Mouse (Mus musculus) frontal cortex, postnatal 36 days (tissue): ENCODE results near the gene Shc3.

ENCODE experiments used
- DNase-seq, 2 experiments: peaks; one replicate each; pipeline ENCODE4 v3.0.0; 2022; ENCODE audit warnings: low spot score in 2 of 2

Shc3 gene

GRCm38 (mm10) chr13:51418268-51418941, 150.8 kb downstream of the Shc3 start:
- DNase-seq, result peak; percentile 97 to 98

DNA sequence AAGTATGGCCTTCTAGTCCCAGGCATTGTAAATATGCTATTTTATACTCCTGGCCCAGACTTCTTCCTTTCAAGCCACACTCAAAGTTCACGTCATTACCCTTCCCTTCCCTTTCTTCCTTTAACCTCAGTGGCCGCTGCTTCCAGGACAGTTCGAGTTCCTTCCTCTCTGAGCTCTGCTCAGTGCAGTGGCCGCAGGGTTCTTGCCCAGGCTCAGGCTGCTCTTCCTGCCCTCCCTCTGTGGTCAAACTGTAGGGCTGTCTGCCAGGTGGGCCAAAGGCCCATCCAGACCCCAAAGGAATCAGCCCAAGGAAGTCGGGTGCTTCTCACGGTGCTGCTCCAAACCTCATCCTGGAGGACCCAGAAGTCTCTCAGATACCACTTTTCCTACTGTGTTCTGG, 151.4 kb downstream of the Shc3 start:
- no peak for DNase-seq

DNA sequence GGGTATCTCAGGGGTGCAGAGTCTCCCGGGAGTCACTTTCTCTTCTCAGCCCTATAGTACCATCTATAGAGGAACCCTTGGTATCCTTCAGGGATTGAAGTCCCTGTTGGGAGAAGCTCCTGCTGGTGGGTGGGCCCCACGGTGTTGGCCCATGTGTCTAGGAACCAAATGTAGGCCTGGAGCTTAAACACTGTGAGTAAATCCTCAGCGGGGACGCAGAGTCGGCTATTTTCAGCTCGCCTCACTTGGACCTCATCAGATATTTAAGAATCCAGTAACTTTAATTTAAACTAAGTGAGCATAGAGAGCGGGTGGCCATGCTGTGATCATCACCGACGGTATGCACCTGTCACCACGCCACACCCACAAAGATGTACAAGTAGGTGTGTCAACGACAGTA, 152.5 kb downstream of the Shc3 start:
- no peak for DNase-seq

GRCm38 (mm10) chr13:51413461-51413860, 155.8 kb downstream of the Shc3 start:
- DNase-seq, result no peak

- DNase-seq, result no peak
Measured at GRCm38 (mm10) chr13:51411696-51412430, 157.4 kb downstream of the Shc3 start.

GRCm38 (mm10) chr13:51411243-51411642, 158.0 kb downstream of the Shc3 start:
- DNase-seq, result no peak

GRCm38 (mm10) chr13:51409936-51410481, 159.2 kb downstream of the Shc3 start:
- DNase-seq, result no peak

DNA sequence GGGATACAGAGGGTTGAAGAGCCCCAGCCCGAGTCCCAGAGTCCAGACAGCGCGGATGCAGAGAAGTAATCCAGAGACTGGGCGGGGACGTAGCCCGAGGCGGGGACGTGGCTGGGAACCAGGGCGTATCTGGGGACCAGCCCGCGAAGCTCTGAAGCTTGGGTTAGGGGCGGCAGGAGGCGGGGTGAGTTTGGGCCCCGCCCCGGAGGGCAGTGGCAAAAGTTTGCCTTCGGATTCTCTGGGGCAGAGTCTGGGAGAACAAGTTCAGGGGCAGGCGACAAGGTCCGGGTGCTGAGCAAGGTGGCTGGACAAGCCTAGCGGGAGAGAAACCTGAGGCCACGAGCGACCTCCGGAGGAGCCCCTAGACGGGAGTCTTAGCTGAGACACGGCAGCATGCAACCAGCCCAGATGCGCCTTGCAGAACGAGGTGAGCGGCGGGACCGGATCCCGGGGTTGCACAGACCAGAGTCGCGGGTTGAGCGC, 160.7 kb downstream of the Shc3 start, which contains the start of gene S1pr3:
TSS of gene S1pr3 (plus strand) at position 121 of the 483 bp plus-strand sequence.
- no peak for DNase-seq

- no peak for DNase-seq
Measured at GRCm38 (mm10) chr13:51407541-51408217, 161.5 kb downstream of the Shc3 start.

DNA sequence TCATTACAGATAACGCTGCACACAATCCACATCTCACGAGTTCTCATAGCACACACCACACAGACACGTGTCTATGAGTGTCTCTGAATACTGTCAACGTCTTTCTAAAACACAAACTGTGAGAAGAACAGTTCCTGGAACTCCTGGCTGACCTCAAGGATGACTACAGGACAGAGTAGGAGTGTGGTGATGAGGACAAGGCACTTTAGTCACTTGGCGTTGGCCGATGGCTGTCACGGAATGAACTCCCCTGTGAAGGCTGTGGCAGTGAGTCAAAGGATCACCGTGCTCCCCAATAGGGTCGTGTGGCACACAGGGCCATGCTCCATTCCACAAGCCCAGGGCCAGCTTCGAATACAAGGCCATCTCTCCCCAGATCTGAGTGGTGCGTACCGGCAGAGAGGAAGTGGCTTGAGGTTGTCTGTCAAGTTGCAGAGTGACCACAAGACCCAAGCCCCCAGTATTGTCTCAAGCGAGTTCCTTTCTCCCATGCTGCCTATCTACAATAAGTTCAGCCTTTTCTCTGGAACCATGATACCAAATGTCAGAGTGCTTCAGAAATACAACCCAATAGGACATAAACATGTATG, 163.4 kb downstream of the Shc3 start:
- no peak for DNase-seq

GRCm38 (mm10) chr13:51404566-51404965, 164.7 kb downstream of the Shc3 start:
- DNase-seq, result no peak

DNA sequence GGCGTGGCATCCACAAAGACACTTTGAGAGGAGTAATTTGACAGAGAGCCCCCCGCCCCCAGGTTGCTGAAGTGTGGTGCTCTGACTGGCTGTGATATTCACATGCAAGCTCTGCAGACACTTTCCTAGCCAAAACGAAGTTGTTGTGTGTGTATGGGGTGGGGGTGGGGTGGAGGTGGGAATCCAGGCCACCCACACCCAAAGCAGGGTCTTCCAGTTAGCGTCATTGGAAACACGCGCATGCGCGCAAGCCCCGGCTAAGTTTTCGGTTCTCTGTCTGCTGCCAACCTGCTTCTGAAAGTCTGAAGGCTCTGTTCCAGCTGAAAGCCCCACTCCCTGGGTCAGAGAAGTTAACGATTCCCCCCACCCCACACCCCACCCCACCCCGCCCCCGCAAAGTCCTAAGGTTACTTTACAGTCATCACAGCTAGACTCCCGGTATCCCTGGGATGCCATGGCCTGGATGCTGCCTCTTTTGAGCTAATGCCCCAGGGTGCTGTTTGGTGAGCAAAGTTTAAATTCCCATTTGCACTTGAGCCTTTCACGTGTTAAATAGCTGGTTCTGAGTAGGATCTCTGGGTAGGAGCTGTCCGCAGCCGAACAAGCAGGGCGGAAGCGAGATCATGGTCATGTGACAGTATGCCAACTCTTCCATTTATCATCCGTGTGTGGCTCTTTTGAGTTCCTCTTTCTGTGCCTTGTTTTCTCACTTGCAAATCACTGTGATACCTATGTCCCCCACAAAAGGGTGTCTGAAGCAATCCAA, 168.3 kb downstream of the Shc3 start:
- DNase-seq, result no peak

GRCm38 (mm10) chr13:51400186-51400719, 169.0 kb downstream of the Shc3 start:
- no peak for DNase-seq

DNA sequence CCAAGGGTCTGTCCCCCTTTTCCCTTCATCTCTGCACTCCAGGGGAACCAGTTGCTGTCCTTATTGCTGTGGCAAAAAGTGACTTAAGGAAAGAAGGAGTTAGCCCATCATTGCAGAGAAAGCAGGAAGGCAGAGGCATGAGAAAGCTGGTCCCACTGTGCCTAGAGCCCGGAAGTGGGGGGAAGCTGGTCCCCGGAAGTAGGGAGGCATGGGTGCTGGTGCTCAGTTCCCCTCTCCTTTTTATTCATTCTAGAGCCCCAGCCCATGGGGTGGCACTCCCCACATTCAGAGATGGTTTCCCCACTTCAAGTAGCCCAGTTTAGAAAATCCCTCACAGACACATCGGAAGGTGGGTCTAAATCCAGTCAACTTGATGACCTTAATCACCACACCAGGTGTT, 169.7 kb downstream of the Shc3 start:
- DNase-seq, result no peak

DNA sequence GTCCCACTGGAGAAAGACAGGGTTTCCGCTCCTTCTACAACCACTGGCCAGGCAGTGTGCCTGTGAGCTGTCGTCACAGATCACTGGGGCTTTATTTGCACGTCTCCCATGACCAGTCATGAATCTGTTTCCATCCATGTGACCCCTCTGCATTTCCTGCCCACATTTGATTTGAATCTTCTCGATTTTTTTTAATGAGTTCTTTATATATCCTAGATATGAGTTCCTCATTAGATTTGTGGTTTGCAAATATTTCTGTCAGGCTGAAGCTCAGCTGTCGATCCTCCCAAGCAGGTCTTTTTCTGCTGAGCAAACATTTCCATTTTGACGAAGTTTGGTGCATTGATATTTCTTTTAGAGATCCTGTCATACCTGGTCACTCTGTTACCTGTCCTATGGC, 171.4 kb downstream of the Shc3 start:
- no peak for DNase-seq

DNA sequence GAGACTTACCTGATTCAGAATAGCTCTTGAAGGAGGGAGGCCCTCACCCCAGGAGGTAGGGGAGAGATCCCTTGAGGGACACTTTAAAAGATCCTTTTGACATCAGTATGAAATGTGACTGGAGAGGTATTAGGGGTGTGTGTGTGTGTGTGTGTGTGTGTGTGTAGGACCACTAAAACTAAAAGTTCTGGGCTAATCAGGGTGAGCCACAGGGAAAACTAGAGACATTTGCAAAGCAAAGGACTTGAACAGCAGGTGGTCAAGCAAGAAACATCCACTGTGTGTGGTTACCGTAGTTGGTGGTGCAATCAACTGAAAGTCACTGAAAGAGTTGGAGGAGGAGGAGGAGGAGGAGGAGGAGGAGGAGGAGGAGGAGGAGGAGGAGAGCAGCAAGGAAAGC, 177.0 kb downstream of the Shc3 start:
- DNase-seq, result no peak

DNA sequence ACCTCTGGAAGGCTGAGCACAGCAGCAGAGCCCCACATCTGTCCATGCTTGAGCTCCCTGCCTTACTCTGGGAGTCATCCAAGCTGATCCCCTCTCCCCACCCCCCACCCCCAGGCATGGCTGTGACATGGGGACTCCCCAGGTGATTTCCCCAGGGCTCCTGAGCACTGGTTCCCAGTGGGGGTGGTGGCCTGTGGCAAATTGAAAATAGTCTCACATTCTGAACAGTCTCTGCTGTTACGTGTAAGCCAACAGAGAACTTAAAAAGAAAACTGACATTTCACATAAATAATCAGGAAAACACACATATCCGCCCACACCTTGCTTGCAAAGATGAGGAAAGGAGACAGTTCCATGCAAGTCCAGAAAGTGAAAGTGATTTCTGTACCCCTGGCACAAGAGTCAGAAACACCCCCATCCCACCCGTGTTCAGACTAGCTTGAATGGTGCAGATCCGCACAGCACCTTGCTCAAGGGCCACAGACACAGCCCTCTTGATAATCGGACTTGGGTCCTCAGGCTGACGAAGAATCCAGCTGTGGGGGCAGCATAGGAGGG, 177.8 kb downstream of the Shc3 start:
- DNase-seq, result no peak

DNA sequence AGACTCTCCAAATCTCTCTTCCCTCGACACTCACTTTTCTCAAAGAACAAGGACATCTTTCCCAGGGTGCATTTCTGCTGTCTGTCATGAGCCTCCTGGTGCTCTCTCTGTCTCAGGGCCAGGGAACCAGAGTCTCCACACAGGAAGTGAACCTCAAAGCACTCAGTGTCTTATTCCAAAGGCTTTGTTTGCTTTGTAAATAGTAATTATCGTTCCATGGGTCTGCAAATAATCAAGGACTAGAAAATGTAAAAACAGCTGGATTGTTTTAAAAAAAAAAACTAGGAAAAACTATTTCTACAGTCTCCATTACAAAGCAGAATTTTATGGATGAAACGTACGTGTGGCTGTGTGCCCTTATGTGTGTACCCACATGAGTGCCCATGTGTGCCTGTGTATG, 178.8 kb downstream of the Shc3 start:
- no peak for DNase-seq

DNA sequence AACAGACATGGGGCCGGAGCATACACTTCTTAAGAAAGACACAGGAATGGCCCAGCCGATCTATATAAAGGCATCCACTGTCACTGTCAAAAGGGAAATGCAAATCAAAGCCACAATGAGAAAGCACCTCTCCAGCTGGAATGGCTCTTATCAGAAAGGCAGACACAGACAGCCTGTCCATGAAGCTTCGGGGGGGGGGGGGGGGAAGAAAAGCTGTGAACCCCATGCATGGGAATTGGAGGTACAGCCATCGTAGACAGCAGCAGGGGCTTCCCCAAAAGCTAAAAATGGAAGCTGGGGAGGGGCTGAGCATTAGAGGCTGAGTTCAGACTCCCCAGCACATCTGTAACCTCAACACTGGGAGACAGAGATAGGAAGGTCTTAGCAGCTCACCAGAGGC, 181.3 kb downstream of the Shc3 start:
- DNase-seq, result no peak

GRCm38 (mm10) chr13:51384899-51385298, 184.3 kb downstream of the Shc3 start:
- DNase-seq, result no peak

DNA sequence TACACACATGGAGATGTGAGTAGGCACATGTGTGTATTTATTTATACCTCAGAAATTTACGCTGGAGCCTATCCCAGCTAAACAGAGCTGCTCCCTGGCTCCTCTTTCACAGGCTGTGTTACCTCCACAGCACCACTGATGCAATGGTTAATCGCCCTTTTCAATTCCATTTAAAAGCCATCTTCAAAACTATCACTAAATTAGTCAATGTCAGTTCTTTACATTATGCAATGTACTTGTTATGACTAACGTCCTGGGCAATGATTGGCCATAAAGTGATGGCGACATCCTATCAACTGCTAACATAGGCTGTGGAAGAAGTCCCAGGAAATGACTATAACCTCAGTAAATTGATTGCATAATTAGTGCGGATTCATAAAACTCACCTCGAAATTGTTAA, 187.7 kb downstream of the Shc3 start:
- DNase-seq, result no peak
